Mouse (Mus musculus) liver, embryonic 16.5 days (tissue): ENCODE results near the gene Rdh11. TPM values are rescaled to one million over a fixed set of nuclear protein-coding genes. Genes with fewer than 3 reads are reported as not detected.
A peak's percentile ranks its signal among the peaks of the same experiment; 100 is the strongest.
"Not testable (repeated sequence)": the region's sequence is repeated elsewhere in the genome, so short reads cannot be mapped to it uniquely, and the experiment has no call there.

Source experiments
- ATAC-seq: fragments of 200-750 bp; cut with Nextera tagmentation; 2 replicates; pipeline ENCODE4 v1.8.0; 2017; ENCODE audit warnings: low read depth, mild to moderate bottlenecking, moderate number of reproducible peaks, moderate library complexity
- H3K27ac ChIP-seq: fragments of 300-500 bp; sonication (generic); 2 replicates; pipeline ENCODE4 v1.5.1; 2014; ENCODE audit warnings: mild to moderate bottlenecking, low read length
- H3K27me3 ChIP-seq: fragments of 300-500 bp; sonication (generic); 2 replicates; pipeline ENCODE4 v1.6.1; 2014; ENCODE audit warnings: low read depth, low read length, mixed read lengths; ENCODE audit not compliant: control insufficient read depth, insufficient read depth
- H3K36me3 ChIP-seq: fragments of 300-500 bp; sonication (generic); 2 replicates; pipeline ENCODE4 v1.6.1; 2014; ENCODE audit warnings: mild to moderate bottlenecking; ENCODE audit not compliant: control insufficient read depth, insufficient read depth
- H3K4me1 ChIP-seq: fragments of 300-500 bp; sonication (generic); 2 replicates; pipeline ENCODE4 v1.6.1; 2014; ENCODE audit warnings: low read depth, low read length, mixed read lengths; ENCODE audit not compliant: control insufficient read depth
- H3K4me2 ChIP-seq: fragments of 300-500 bp; sonication (generic); 2 replicates; pipeline ENCODE4 v1.6.1; 2014; ENCODE audit warnings: low read depth, low read length, mixed read lengths
- H3K4me3 ChIP-seq: fragments of 300-500 bp; sonication (generic); 2 replicates; pipeline ENCODE4 v1.5.1; 2014; ENCODE audit warnings: low read depth, mild to moderate bottlenecking, low read length
- H3K9ac ChIP-seq: fragments of 300-500 bp; sonication (generic); 2 replicates; pipeline ENCODE4 v1.6.1; 2014; ENCODE audit warnings: low read depth, low read length
- H3K9me3 ChIP-seq: fragments of 300-500 bp; sonication (generic); replicated peaks from 2 replicates; pipeline ENCODE4 v1.6.1; 2016; ENCODE audit warnings: low read length; ENCODE audit not compliant: control insufficient read depth
- WGBS: fragments of 180-500 bp; shearing (Covaris S2); extraction: QIAGEN DNeasy Blood & Tissue Kit; methylation state at CpG from one replicate; pipeline ENCODE4 v1.1.7; 2014; ENCODE audit not compliant: insufficient replicate concordance; 5-methylcytosine and 5-hydroxymethylcytosine counted together
- polyA plus RNA-seq: library from polyadenylated mRNA; unstranded; fragments of >200 nt; fragmentation: Nextera tagmentation; extraction: Ambion mirVana; gene quantifications from 2 replicates; pipeline ENCODE4 v1.2.1, GENCODE M21; 2015

Gene Rdh11
- polyA plus RNA-seq, 1 experiment from 2014 or later: 24.7 TPM

DNA sequence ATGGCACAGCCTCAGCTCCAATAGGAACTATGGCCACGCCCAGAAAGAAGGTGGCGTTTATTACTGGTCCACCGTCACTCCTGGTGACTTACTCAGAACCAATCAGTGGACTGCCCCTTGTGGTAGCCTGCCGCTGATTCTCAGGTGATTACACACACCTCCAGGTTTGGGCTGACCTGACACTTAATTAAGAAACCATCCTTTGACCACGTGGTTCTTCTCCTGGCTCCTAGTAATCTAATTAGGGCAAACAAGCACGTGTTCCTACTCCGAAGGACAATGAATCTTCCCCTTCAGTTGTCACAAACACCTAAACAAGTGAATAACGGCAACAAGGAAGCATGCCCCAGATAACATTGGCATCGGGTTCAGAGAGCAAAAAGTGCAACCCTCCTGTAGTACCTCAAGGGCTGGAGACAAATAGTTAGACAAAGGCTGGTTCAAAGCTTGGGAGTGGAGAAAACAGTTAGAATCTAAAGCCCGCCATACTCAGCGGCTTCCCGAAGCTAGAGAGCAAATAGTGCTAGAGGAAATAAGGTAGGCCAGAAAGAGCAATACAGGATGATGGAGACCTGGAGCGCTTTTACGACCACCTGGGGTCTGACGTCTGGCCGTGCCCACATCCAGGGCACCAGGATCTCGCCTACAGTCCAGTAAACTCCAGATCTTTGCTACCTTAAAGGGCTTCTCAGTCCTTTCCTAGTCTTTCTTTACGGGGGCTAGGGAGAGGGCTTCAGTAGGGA lies 991 bp downstream of the Rdh11 start:
- Histone ChIP-seq H3K36me3 (peaks cover 6% of the 10 kb centered on the region), H3K9ac (peak overlapping the region; percentile 71), H3K27me3 (no peaks in the 10 kb centered on the region), H3K4me3 (peak overlapping the region; percentile 68), H3K4me1 (peaks cover 15% of the 10 kb centered on the region), H3K27ac (peak overlapping the region; percentile 71), H3K4me2 (peak overlapping the region; percentile 95), H3K9me3 (no peaks in the 10 kb centered on the region)
- ATAC-seq: peak; percentile 97
- WGBS: 1% methylated on average over 18 of the region's 18 CpGs

DNA sequence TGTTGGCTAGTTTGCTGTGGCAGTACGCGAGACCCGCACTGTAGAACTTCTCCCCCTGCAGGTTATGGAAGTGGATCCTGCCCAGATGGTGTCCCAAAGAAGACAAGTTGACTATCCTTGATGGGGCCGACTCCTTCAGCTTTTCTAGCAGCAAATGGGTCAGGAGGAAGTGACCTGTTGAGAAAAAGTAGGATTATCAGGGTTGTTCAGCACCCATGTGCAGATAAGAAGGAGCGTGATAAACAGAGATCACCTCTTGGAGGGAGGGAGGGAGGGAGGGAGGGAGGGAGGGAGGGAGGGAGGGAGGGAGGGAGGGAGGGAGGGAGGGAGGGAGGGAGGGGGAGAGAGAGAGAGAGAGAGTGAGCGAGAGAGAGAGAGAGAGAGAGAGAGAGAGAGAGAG lies 6.9 kb downstream of the Rdh11 start:
- H3K9me3 ChIP-seq, H3K4me3 ChIP-seq, H3K4me2 ChIP-seq, H3K27me3 ChIP-seq, H3K9ac ChIP-seq, H3K27ac ChIP-seq, ATAC-seq, H3K4me1 ChIP-seq: not testable (repeated sequence)
- 71% methylated on average over 5 of the region's 6 CpGs for WGBS
- peaks cover 30% of the 10 kb centered on the region for H3K36me3 ChIP-seq

DNA sequence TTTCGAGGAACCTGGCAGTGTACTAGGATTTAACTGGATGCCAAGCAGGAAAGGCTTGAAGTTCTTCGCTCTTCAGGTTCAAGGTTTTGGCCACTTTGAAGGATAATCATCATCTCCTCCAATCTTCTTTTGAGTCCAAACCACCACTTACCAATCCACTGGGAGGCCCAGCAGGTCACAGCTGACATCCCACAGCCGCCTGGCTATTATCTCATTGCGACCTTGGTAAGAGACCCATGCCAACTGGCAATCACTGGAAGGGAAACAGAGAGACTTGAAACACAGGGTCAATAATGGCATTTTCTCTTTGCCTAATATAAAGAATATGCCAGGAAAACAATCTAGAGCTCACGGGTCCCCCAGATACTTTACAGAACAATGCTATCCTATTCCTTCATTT lies 16.1 kb downstream of the Rdh11 start:
- no peak overlapping the region for H3K4me3 ChIP-seq
- no peak overlapping the region for H3K4me2 ChIP-seq
- no peaks in the 10 kb centered on the region for H3K9me3 ChIP-seq
- ATAC-seq: no peak
- WGBS: 87% methylated on average over 5 of the region's 5 CpGs
- no peak overlapping the region for H3K9ac ChIP-seq
- H3K4me1 ChIP-seq: peaks cover 18% of the 10 kb centered on the region
- H3K36me3 ChIP-seq: peaks cover 6% of the 10 kb centered on the region
- H3K27me3 ChIP-seq: no peaks in the 10 kb centered on the region
- no peak overlapping the region for H3K27ac ChIP-seq

DNA sequence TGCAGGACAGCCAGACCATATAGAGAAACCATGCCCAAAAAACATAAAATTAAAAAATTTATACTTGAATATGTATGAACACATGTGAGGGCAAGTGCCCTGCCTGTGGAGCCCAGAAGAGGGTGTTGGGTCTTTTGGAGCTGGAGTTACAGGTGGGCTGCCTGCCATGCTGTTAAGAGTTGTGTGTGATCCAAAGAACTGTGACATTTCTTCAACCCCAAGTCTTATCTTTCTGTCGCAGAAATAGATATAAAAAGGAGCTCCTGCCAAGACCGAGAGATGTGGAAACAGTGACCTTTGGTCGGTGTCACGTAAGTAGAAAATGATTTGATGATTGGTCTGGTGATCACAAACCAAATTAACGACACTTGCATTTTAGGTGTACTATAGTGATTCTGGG lies 18.4 kb downstream of the Rdh11 start:
- Histone ChIP-seq H3K4me1 (peaks cover 18% of the 10 kb centered on the region), H3K9me3 (no peaks in the 10 kb centered on the region), H3K4me3 (no peak overlapping the region), H3K4me2 (peak overlapping the region; percentile 33; the same call in 1 of the 2 replicates), H3K36me3 (peaks cover 6% of the 10 kb centered on the region), H3K27ac (peak overlapping the region; percentile 71), H3K9ac (no peak overlapping the region), H3K27me3 (no peaks in the 10 kb centered on the region)
- whole genome bisulfite sequencing: 21% methylated on average over 5 of the region's 5 CpGs
- no peak for ATAC-seq

DNA sequence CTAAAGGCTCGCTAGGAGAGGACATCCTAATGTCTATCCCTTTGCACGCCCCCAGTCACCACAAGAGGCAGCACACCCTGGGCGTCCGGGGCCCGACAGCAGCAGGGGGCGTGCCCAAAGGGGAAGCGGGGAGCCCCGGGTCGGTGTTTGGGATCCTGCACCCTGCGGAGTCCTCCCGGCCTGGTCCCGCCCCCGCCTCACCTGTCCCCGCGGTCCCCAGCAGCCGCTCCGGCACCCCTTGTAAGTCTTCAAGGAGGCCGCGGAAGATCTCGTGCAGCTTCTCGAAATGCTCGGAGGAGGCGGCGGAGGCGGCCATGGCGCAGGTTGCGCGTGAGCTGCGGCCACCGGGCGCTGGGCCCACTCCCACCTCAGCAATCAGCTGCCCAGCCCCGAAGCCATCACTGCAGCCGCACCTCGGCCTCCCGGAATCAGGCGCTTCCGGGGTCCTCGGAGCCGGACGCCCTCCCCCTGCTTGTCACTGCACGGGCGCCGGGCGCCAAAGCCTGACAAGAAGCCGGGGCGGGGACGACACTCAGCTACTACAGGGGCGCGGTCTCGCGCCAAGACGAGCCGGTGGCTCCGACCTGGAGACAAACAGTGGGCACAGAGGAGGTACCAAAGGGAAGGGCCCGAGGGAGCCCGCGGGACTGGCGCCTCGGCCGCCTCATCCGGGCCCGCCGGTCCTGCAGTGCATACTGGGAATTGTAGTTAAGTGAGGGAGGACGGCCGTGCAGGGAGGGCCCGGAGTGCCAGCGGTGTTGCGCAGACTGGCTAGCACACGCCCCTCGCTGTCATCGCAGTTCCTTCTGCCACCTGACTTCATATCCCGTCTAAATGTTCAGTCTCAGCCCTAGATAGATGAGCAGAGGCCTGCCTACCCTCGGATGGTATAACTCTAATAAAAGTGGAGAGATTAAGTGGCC lies 19.8 kb downstream of the Rdh11 start, which contains the start of gene Vti1b:
Gene Vti1b, minus strand, starts transcription at position 649 of the 923 bp plus-strand sequence.
- Histone ChIP-seq H3K4me2 (peak within 1 kb of the TSS; percentile 90), H3K4me3 (peak within 1 kb of the TSS; percentile 98), H3K27me3 (no peaks in the 10 kb centered on the region), H3K36me3 (peaks cover 6% of the 10 kb centered on the region), H3K4me1 (peaks cover 18% of the 10 kb centered on the region), H3K9me3 (no peaks in the 10 kb centered on the region), H3K27ac (peak within 1 kb of the TSS; percentile 94), H3K9ac (peak within 1 kb of the TSS; percentile 85)
- ATAC-seq: peak; percentile 97
- under 1% methylated on average over 72 of the region's 73 CpGs for WGBS

DNA sequence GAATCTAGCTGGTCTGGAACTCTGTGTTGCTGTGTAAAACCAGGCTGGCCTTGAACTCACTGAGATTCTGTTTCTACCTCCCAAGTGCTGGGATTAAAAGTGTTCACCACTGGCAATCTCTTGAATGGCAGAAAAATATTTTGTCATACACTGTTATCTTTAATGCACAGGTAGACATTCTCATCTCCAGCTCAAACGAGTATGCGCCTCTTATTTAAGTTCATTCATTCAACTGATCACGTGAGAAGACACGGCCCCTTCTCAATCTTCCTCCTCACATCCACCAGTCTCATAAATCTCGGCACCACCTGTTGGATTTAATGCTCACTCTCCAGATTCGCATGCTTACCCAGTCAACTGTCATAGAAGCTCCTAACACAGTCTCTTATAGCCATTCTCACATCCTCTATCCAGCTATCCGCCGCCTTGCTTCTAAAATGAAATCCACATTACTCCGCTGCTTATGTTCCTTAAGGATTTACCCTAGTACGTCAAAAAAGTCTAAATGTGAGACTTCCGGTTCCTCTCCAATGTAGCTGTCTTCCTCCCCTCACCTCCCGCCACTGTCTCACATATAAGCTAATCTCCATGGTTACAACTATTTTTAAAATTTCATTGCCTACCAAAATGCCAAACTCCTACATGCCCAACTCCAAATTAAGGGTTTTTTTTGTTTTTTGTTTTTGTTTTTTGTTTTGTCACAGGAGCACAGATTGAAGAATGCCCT lies 20.7 kb downstream of the Rdh11 start:
- Histone ChIP-seq H3K27ac (peak overlapping the region; percentile 94; the same call in 1 of the 2 replicates), H3K4me1 (peaks cover 18% of the 10 kb centered on the region), H3K9ac (peak overlapping the region; percentile 85), H3K9me3 (no peaks in the 10 kb centered on the region), H3K27me3 (no peaks in the 10 kb centered on the region), H3K4me2 (peak overlapping the region; percentile 90), H3K4me3 (peak overlapping the region; percentile 98), H3K36me3 (peaks cover 6% of the 10 kb centered on the region)
- ATAC-seq: no peak
- 26% methylated on average over 12 of the region's 12 CpGs for WGBS

DNA sequence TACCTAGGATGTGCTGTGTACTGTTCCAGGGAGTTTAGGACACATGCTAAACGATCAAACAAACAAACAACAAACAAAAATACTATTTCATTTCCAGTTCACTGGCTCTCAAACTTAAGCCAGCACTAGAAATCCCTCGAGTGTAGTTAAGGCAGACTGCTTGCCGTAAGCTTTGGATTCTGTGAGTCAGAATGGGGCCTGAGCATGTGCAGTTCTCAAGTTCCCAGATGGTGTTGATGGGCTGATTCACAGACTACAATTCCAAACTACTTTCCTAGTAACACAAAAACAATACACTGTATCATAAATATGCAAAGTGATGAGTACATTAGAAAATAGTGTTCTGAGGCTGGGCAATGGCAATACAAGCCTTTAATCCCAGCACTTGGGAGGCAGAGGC lies 21.7 kb downstream of the Rdh11 start:
- no peaks in the 10 kb centered on the region for H3K9me3 ChIP-seq
- no peak overlapping the region for H3K4me2 ChIP-seq
- H3K4me1 ChIP-seq: peaks cover 18% of the 10 kb centered on the region
- H3K27ac ChIP-seq: no peak overlapping the region; the same call in 1 of the 2 replicates
- no peak overlapping the region for H3K9ac ChIP-seq
- no peaks in the 10 kb centered on the region for H3K27me3 ChIP-seq
- ATAC-seq: no peak
- no peak overlapping the region for H3K4me3 ChIP-seq
- peaks cover 2% of the 10 kb centered on the region; the same call in 1 of the 2 replicates for H3K36me3 ChIP-seq
- 73% methylated on average over 3 of the region's 3 CpGs for WGBS

DNA sequence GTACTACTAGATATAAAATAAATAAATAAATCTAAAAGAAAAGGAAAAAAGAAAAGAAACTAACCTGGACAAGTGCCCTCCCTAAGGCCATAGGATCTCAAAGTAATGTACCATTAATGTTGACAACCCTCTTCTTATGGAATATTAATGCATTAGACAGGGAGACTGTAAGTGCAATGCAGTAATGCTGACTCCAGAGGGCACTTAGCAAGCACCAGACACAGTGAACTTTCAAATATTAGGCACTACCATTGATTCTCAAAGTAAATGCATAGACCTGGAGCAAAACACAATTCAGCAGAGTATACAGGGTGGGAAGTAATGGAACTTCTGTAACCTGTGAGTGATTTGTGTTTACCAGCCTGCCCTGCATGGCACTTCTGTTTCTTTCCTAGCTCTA lies 22.9 kb downstream of the Rdh11 start:
- Histone ChIP-seq H3K36me3 (0 out of 2 replicates have a peak, but pooled peaks cover 4% of the 10 kb centered on the region), H3K9me3 (no peaks in the 10 kb centered on the region), H3K27ac (no peak overlapping the region), H3K9ac (no peak overlapping the region), H3K27me3 (no peaks in the 10 kb centered on the region), H3K4me2 (no peak overlapping the region), H3K4me3 (no peak overlapping the region), H3K4me1 (peaks cover 18% of the 10 kb centered on the region)
- ATAC-seq: no peak
